Mouse (Mus musculus) adrenal gland, postnatal 36 days (tissue): ENCODE measurements around the gene Gm49450. TPM values are rescaled to one million over a fixed set of nuclear protein-coding genes. Genes with fewer than 3 reads are reported as not detected.

Source experiments
- DNase-seq, 2 experiments: peaks; one replicate each; pipeline ENCODE4 v3.0.0; 2021; ENCODE audit warnings: mixed read lengths in 1 of 2
- total RNA-seq, 2 experiments: library from RNA; stranded (reverse); gene quantifications; 2 replicates each; pipeline ENCODE4 v1.2.3; 2021

Gm49450 gene
- total RNA-seq, 2 experiments from 2014 or later: not detected

- peak; percentile 68 to 78 for DNase-seq
Measured at GRCm38 (mm10) chr15:98891907-98892606, 61.3 kb downstream of the Gm49450 start.

DNA sequence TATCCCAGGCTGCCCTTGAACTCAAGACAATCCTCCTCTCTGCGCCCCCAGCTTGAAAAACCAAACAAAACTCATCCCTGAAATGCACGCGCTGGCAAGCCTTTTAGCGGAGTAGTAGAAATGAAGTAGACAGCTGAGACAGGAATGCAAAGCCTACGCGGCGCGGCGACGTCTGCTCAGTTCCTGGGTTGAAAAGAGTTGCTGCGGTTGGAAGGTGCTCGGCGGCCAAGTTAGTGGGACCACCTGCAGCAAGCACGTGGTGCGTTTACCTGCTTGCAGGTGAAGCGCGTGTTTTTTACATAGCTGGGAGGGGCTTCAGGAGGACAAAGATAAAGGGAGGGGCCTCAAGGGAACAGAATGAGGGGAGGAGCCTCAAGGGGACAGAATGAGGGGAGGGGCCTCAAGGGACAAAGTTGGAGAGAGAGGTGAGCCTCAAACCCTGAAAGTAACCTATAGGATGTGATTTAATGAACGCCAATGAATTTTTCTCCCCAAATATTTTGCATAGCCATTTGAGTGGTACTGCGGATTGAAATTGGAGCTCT, 62.1 kb downstream of the Gm49450 start:
- no peak for DNase-seq

GRCm38 (mm10) chr15:98887526-98887925, 65.8 kb downstream of the Gm49450 start:
- no peak for DNase-seq

DNA sequence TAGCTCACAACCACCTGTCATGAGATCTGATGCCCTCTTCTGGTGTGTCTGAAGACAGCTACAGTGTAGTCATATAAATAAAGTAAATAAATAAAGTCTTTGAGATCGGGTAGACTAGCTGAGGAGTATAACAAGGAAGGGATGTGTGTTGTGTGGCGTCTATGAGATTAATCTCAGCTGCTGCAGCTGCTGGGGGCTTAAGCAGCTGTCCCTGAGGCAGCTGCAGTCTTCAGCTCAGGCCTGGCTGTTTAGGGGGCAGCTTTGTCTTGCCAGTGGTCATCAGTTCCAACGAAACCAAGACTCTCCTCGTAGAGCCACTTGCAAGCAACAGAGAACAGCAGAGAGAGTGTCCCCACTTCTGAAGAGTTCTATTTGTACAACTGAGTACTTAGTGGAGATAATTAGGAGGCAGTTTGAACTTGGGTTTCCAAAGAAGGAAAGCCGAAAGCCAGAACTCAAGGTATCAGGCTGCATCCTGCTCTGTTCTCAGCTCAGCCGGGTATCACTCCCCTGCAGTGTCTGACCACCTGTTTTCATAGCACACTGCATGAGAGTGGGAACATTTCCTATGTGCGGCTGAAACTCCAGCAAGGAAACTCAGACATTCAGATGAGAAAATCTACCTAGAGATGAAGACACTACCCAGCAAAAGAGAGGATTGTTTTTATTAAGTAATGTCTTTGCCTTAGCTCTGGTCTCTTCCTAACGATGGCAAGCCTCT, 66.5 kb downstream of the Gm49450 start:
- DNase-seq: no peak

- DNase-seq: no peak
Measured at GRCm38 (mm10) chr15:98884106-98884505, 69.2 kb downstream of the Gm49450 start.

- DNase-seq: peak; percentile 34 to 53
Measured at GRCm38 (mm10) chr15:98883661-98884060, 69.7 kb downstream of the Gm49450 start.

Other genes starting within 250 kb of the Gm49450 start
- gene Ccdc65, start 245.3 kb downstream of the Gm49450 start, total RNA-seq: under 1 TPM; 0.23 to 0.26 TPM
- gene Fkbp11, start 225.4 kb downstream of the Gm49450 start, total RNA-seq: 1 to 10 TPM; 7.5 to 9.1 TPM
- gene Arf3, start 190.3 kb downstream of the Gm49450 start, total RNA-seq: 100 to 1,000 TPM; 132 to 140 TPM
- gene Wnt10b, start 175.4 kb downstream of the Gm49450 start, total RNA-seq: 1 to 10 TPM; 1.1 to 1.3 TPM
- gene Wnt1, start 163.7 kb downstream of the Gm49450 start, total RNA-seq: not detected
- under 1 TPM; 0.10 to 0.30 TPM for gene Ddn, start 144.1 kb downstream of the Gm49450 start, total RNA-seq
- 10 to 100 TPM; 68.3 to 87.0 TPM for gene Prkag1, start 122.0 kb downstream of the Gm49450 start, total RNA-seq
- gene Kmt2d, start 82.3 kb downstream of the Gm49450 start, total RNA-seq: 10 to 100 TPM; 52.1 to 79.5 TPM
- gene Rhebl1, start 59.0 kb downstream of the Gm49450 start, total RNA-seq: 1 to 10 TPM; 2.2 to 2.9 TPM
- 1 to 10 TPM; 2.2 to 3.0 TPM for gene Dhh, start 55.0 kb downstream of the Gm49450 start, total RNA-seq
- gene Lmbr1l, start 35.3 kb downstream of the Gm49450 start, total RNA-seq: 10 to 100 TPM; 14.0 to 15.5 TPM
- gene Tuba1b, start 19.0 kb downstream of the Gm49450 start, total RNA-seq: 100 to 1,000 TPM; 252 to 276 TPM
- 100 to 1,000 TPM in 1 of 2 experiments, 10 to 100 TPM in 1; 87.9 to 123 TPM for gene Tuba1a, start 152 bp upstream of the Gm49450 start, total RNA-seq
- 100 to 1,000 TPM; 272 to 276 TPM for gene Tuba1c, start 76.3 kb upstream of the Gm49450 start, total RNA-seq
- 1 to 10 TPM; 1.3 to 3.4 TPM for gene Prph, start 101.6 kb upstream of the Gm49450 start, total RNA-seq
- 1 to 10 TPM; 1.1 to 1.6 TPM for gene Troap, start 121.0 kb upstream of the Gm49450 start, total RNA-seq
- not detected for gene C1ql4, start 134.3 kb upstream of the Gm49450 start, total RNA-seq
- 1 to 10 TPM; 1.6 to 3.4 TPM for gene Dnajc22, start 139.6 kb upstream of the Gm49450 start, total RNA-seq
- 10 to 100 TPM; 15.3 to 17.7 TPM for gene Spats2, start 172.4 kb upstream of the Gm49450 start, total RNA-seq